Mouse (Mus musculus) right cerebral cortex, adult 18-20 months (tissue): ENCODE data around the gene Vnn3.

ENCODE experiments used
- DNase-seq: peaks from one replicate; pipeline ENCODE4 v3.0.0; 2022; ENCODE audit warnings: mixed read lengths

Vnn3 gene

DNA sequence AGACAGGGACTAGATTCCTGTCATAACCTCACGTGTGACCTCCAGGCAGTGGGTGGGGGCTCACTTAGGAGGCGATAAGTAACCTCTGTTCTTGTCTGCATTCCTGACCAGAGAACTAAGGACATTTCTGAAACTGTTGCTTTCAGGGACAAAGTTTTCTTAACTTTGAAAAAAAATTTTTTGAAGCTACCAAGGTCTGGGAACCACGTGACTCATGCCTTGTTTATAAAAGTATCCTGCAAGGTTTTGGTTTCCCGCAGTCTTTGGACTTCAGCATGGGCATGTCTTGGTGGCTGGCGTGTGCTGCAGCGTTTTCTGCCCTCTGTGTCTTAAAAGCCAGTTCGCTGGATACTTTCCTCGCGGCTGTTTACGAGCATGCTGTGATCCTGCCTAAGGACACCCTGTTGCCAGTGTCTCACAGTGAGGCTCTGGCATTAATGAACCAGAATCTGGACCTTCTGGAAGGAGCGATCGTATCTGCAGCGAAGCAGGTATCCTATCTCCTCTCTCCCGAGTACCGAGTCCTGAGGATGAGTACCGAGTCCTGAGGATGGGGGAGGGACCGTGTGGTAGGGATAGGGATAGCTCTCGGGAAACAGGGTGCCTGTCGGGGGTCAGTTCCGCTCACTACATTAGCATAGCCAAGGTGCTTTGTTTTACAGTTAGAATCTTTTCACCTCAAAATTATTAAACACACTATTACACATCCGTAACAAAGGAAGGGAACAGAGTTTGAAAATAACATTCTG, 43.5 kb downstream of the Vnn3 start, which contains the start of gene Vnn1:
Gene Vnn1 (plus strand): TSS at position 88 of the 749 bp plus-strand sequence.
- DNase-seq = no peak

DNA sequence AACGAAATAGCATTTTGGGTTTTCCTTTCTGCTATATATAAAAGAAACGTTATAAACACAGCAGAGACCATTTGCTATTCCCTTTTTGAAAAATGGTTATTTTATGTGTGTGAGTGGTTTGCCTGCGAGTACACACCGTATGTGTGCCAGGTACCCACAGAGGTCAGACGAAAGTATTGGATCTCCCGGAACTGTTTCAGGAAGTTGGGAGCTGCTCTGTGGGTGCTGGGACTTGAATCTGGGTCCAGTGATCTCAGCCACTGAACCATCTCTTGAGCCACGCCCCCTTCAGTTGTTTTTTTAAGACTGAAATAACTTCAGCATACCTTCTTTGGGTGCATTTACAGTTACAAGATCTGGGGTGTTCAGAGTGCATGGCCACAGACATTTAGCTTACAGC, 44.1 kb downstream of the Vnn3 start:
- DNase-seq = no peak

DNA sequence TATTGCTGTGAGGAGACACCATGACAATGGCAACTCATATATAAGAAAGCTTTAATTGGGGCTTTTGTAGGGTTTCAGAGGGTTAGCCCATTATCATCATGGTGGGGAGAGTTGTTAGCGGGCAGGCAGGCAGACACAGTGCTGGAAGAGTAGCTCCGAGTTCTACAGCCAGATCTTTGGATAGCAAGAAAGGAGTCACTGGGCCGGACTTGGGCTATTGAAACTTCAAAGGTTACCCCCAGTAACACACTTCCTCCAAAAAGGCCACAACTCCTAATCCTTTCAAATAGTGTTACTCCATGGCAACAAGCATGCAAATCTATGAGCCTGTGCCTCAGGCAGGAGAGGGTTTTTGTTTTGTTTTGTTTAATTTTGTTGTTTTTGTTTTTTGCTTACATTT, 49.9 kb downstream of the Vnn3 start:
- no peak for DNase-seq

DNA sequence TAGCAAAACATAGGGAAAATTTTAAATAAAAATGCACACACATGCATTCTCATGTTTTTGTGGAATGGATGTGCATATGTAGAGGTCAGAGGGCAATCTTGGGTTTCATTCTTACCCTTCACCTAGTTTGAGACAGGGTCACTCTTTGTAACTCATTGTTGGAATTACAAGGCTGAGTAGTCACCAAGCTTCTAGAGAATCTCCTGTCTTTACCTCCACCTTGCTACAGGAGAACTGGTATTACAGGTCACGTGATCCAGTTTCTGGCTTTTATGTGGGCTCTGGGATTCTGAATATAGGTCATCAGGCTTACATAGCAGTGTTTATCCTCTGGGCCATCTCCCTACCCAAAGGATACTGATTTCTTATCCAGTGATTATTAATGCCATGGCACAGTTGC, 54.4 kb downstream of the Vnn3 start:
- DNase-seq = no peak
